ENCODE assay signal across 8 mouse cellular contexts in genomic region chr12:32954216-32955021, GRCm38 (mm10). TPM values are rescaled to one million over a fixed set of nuclear protein-coding genes. Genes with fewer than 3 reads are reported as not detected.
DNase-seq lines count a peak whose midpoint lies in the region; ATAC-seq and TF ChIP-seq lines count a peak whose summit lies in the region.

No protein-coding gene starts in this region.

- H3K4me1 ChIP-seq in heart, embryonic 16.5 days (ENCODE audit: control insufficient read depth, insufficient read depth, low read length), result peaks cover 26% of the 10 kb centered on the region
- peaks cover 43% of the 10 kb centered on the region for H3K4me1 ChIP-seq in liver, embryonic 13.5 days (replicated peaks)

- no peaks in the 10 kb centered on the region for H3K9me3 ChIP-seq in heart, embryonic 16.5 days (replicated peaks; ENCODE audit: control insufficient read depth, low read length)
- H3K9me3 ChIP-seq in liver, embryonic 13.5 days (replicated peaks), result no peaks in the 10 kb centered on the region

- peak overlapping the region; percentile 100 for H3K27ac ChIP-seq in gastrocnemius, adult 2 months
- peak overlapping the region; percentile 100 for H3K27ac ChIP-seq in heart, embryonic 16.5 days (ENCODE audit: low read length)
- peak overlapping the region; percentile 95 for H3K27ac ChIP-seq in liver, embryonic 13.5 days

- H3K36me3 ChIP-seq in heart, embryonic 16.5 days (ENCODE audit: control insufficient read depth, insufficient read depth), result no peaks in the 10 kb centered on the region
- H3K36me3 ChIP-seq in liver, embryonic 13.5 days, result no peaks in the 10 kb centered on the region

- H3K9ac ChIP-seq in heart, embryonic 16.5 days (ENCODE audit: low read length), result peak overlapping the region; percentile 93
- H3K9ac ChIP-seq in liver, embryonic 13.5 days, result peak overlapping the region; percentile 82

- peak overlapping the region; percentile 69 for H3K4me2 ChIP-seq in heart, embryonic 16.5 days (ENCODE audit: low read depth, low read length)
- H3K4me2 ChIP-seq in liver, embryonic 13.5 days, result peak overlapping the region; percentile 94

- H3K27me3 ChIP-seq in heart, embryonic 16.5 days (ENCODE audit: control insufficient read depth, insufficient read depth, low read length), result no peaks in the 10 kb centered on the region
- no peaks in the 10 kb centered on the region for H3K27me3 ChIP-seq in liver, embryonic 13.5 days

- H3K4me3 ChIP-seq in gastrocnemius, adult 2 months, result peak overlapping the region; percentile 95
- peak overlapping the region; percentile 89 for H3K4me3 ChIP-seq in heart, embryonic 16.5 days (ENCODE audit: low read length)
- peak overlapping the region; percentile 79 for H3K4me3 ChIP-seq in liver, embryonic 13.5 days (replicated peaks)

- ATAC-seq in heart, embryonic 16.5 days (replicated peaks; ENCODE audit: extremely low read depth, insufficient read depth, low FRiP score), result peak; percentile 56
- peak; percentile 72 for ATAC-seq in liver, embryonic 13.5 days (ENCODE audit: low read depth)

- TF ChIP-seq CTCF in gastrocnemius, adult 2 months (IDR thresholded peaks at IDR 0.05), result no peak

- intact Hi-C loops in gastrocnemius, adult 2 months (cut with DNase I), result loop anchor here (2.0 kb wide), 1 partner anchor 44 kb away; no protein-coding TSS in a partner anchor

- DNase-seq in gastrocnemius, adult 2 months, result no peak
- DNase-seq in gastrocnemius, postnatal 10 days, result no peak
- peak; percentile 89 for DNase-seq in CD4-positive, CD25-positive, alpha-beta regulatory T cell, adult 2 months (ENCODE audit: low read depth, low spot score)
- DNase-seq in c-Kit-positive CD71-positive TER-119-negative erythroid progenitor cells, embryonic 14.5 days (ENCODE audit: low read depth), result peak; percentile 33
- peak; percentile 71 for DNase-seq in liver, embryonic 13.5 days
- peak; percentile 79 to 80 for DNase-seq in natural killer cell, adult 2 months (ENCODE audit: low spot score in 2 of 2)
- no peak for DNase-seq in gastrocnemius, postnatal 4 days (ENCODE audit: low spot score in 2 of 2)

- WGBS in heart, embryonic 16.5 days, result under 1% methylated on average over 71 of the region's 71 CpGs
- WGBS in liver, embryonic 13.5 days (ENCODE audit: insufficient replicate concordance), result under 1% methylated on average over 70 of the region's 71 CpGs

RNA-seq across cellular contexts. Expression of gene Sypl, which starts 0.7 kb away (rescaled TPM):
- 100 to 1,000 TPM; 174 to 187 TPM for total RNA-seq in gastrocnemius, adult 2 months (2021)
- total RNA-seq in gastrocnemius, postnatal 10 days (2021), result 100 to 1,000 TPM; 123 to 128 TPM
- polyA plus RNA-seq in heart, embryonic 16.5 days (2015; fragmentation: Nextera tagmentation; extraction: Ambion mirVana), result 110 and 127 TPM in 2 replicates
- 42.4 and 54.7 TPM in 2 replicates for polyA plus RNA-seq in liver, embryonic 13.5 days (2015; fragmentation: Nextera tagmentation; extraction: Ambion mirVana)
- total RNA-seq in gastrocnemius, postnatal 4 days (2021), result 100 to 1,000 TPM; 109 to 112 TPM

Comparison
In these comparisons a context has a peak if more than half of its experiments do, and no peak if none do; other contexts are left out.
1. DNase-seq: peak in CD4-positive, CD25-positive, alpha-beta regulatory T cell, adult 2 months (single experiment), c-Kit-positive CD71-positive TER-119-negative erythroid progenitor cells, embryonic 14.5 days (single experiment), liver, embryonic 13.5 days (single experiment) and natural killer cell, adult 2 months (2 of 2); none in gastrocnemius, adult 2 months (single experiment), gastrocnemius, postnatal 10 days (single experiment) and gastrocnemius, postnatal 4 days (0 of 2).
2. Peak in every context shown above with its lines, with median percentiles within 50 percentile points of each other: H3K27ac ChIP-seq and H3K4me3 ChIP-seq.